Mouse (Mus musculus) right cerebral cortex, adult 18-20 months (tissue): ENCODE results near the gene Adgrf3.

Experiments used
- DNase-seq: peaks from one replicate; pipeline ENCODE4 v3.0.0; 2022; ENCODE audit warnings: mixed read lengths

Adgrf3 gene

GRCm38 (mm10) chr5:30201521-30201920 is 4.0 kb downstream of the Adgrf3 start:
- DNase-seq: peak; percentile 41

GRCm38 (mm10) chr5:30198257-30198656 is 7.3 kb downstream of the Adgrf3 start:
- DNase-seq: no peak

GRCm38 (mm10) chr5:30195340-30195739 is 10.2 kb downstream of the Adgrf3 start:
- DNase-seq: no peak

- no peak for DNase-seq
These were observed 13.1 kb downstream of the Adgrf3 start for GRCm38 (mm10) chr5:30192452-30192851.

GRCm38 (mm10) chr5:30187687-30188485 is 17.6 kb downstream of the Adgrf3 start:
- no peak for DNase-seq

GRCm38 (mm10) chr5:30175811-30176210 is 29.7 kb downstream of the Adgrf3 start:
- no peak for DNase-seq

- no peak for DNase-seq
These were observed 32.4 kb downstream of the Adgrf3 start for GRCm38 (mm10) chr5:30172931-30173692.

GRCm38 (mm10) chr5:30172115-30172514 is 33.4 kb downstream of the Adgrf3 start:
- DNase-seq: no peak

GRCm38 (mm10) chr5:30170303-30170940 is 35.1 kb downstream of the Adgrf3 start:
- no peak for DNase-seq

GRCm38 (mm10) chr5:30165234-30165946 is 40.1 kb downstream of the Adgrf3 start:
- DNase-seq: no peak

GRCm38 (mm10) chr5:30162339-30162738 is 43.2 kb downstream of the Adgrf3 start:
- no peak for DNase-seq

GRCm38 (mm10) chr5:30161836-30162235 is 43.7 kb downstream of the Adgrf3 start:
- DNase-seq: no peak

- peak; percentile 12 for DNase-seq
These were observed 45.9 kb downstream of the Adgrf3 start for GRCm38 (mm10) chr5:30159601-30160000.

GRCm38 (mm10) chr5:30155821-30156629 is 49.5 kb downstream of the Adgrf3 start:
- no peak for DNase-seq

GRCm38 (mm10) chr5:30155395-30155792 is 50.1 kb downstream of the Adgrf3 start:
- DNase-seq: no peak

GRCm38 (mm10) chr5:30154474-30155394 is 50.8 kb downstream of the Adgrf3 start, which contains the start of the genes Hadha and Hadhb:
Gene Hadha, minus strand, starts transcription at chr5:30155162.
Gene Hadhb, plus strand, starts transcription at chr5:30155248.
- DNase-seq: peak; percentile 92

- DNase-seq: no peak
These were observed 51.5 kb downstream of the Adgrf3 start for GRCm38 (mm10) chr5:30154013-30154412.

GRCm38 (mm10) chr5:30153222-30153621 is 52.3 kb downstream of the Adgrf3 start:
- DNase-seq: no peak

GRCm38 (mm10) chr5:30152413-30152812 is 53.1 kb downstream of the Adgrf3 start:
- DNase-seq: no peak

GRCm38 (mm10) chr5:30152007-30152406 is 53.5 kb downstream of the Adgrf3 start:
- no peak for DNase-seq
